Mouse (Mus musculus) testis, adult 2 months (tissue): ENCODE data around the gene Olfml1.

Experiments used
- CTCF ChIP-seq: fragments of 200-500 bp; IDR thresholded peaks from 2 replicates; pipeline ENCODE4 v1.5.1; 2012; ENCODE audit warnings: low read depth, mild to moderate bottlenecking, inconsistent platforms, low read length, moderate library complexity; ENCODE audit not compliant: control insufficient read depth, insufficient read depth, insufficient replicate concordance
- POLR2A ChIP-seq: fragments of 200-500 bp; IDR thresholded peaks from 2 replicates; pipeline ENCODE4 v1.6.1; 2012; ENCODE audit warnings: low read depth, mild to moderate bottlenecking, inconsistent platforms, low read length, moderate library complexity; ENCODE audit not compliant: control insufficient read depth

GRCm38 (mm10) chr7:107609622-107610255 lies 42.5 kb downstream of the Olfml1 start:
- TF ChIP-seq CTCF (no peak), POLR2A (no peak)
